In genomic region chr2:163531917-163532316, GRCm38 (mm10) we compare ENCODE assay signal across 9 mouse cellular contexts. TPM values are rescaled to one million over a fixed set of nuclear protein-coding genes. Genes with fewer than 3 reads are reported as not detected.
DNase-seq lines count a peak whose midpoint lies in the region; ATAC-seq and TF ChIP-seq lines count a peak whose summit lies in the region.
"Had no signal": no experiment of that assay in that cellular context is flagged by ENCODE, and none has a peak within 500 bp of the region (broad histone marks: within the 10 kb centered on the region; RNA-seq: fewer than 3 reads in every experiment).

No protein-coding gene starts in this region.

- no peak overlapping the region for H3K4me3 ChIP-seq in midbrain, embryonic 11.5 days (ENCODE audit: low read depth, low read length)
- H3K4me3 ChIP-seq in midbrain, embryonic 13.5 days (replicated peaks), result no peak overlapping the region
- H3K4me3 ChIP-seq in limb, embryonic 14.5 days (replicated peaks; ENCODE audit: low read length), result no peak overlapping the region
- H3K4me3 ChIP-seq: erythroblast, embryonic 14.5 days had no signal

- H3K9ac ChIP-seq in midbrain, embryonic 11.5 days (ENCODE audit: low read length), result no peak overlapping the region
- no peak overlapping the region for H3K9ac ChIP-seq in midbrain, embryonic 13.5 days (replicated peaks)
- no peak overlapping the region for H3K9ac ChIP-seq in limb, embryonic 14.5 days (ENCODE audit: low read depth, low read length, severe bottlenecking)

- H3K27me3 ChIP-seq in midbrain, embryonic 11.5 days (ENCODE audit: control insufficient read depth, insufficient read depth, low read length), result no peaks in the 10 kb centered on the region
- peaks cover 7% of the 10 kb centered on the region for H3K27me3 ChIP-seq in midbrain, embryonic 13.5 days
- no peaks in the 10 kb centered on the region; the same call in 1 of the 2 replicates for H3K27me3 ChIP-seq in limb, embryonic 14.5 days (ENCODE audit: control insufficient read depth, insufficient read depth, low read length)

- no peaks in the 10 kb centered on the region for H3K36me3 ChIP-seq in midbrain, embryonic 11.5 days (ENCODE audit: control insufficient read depth, insufficient read depth, low read length)
- H3K36me3 ChIP-seq in midbrain, embryonic 13.5 days, result no peaks in the 10 kb centered on the region
- H3K36me3 ChIP-seq in limb, embryonic 14.5 days (ENCODE audit: control insufficient read depth, insufficient read depth, low read length), result no peaks in the 10 kb centered on the region

- WGBS in midbrain, embryonic 11.5 days, result 19% methylated on average over 9 of the region's 9 CpGs
- 15% methylated on average over 9 of the region's 9 CpGs for WGBS in midbrain, embryonic 13.5 days
- 11% methylated on average over 9 of the region's 9 CpGs for WGBS in limb, embryonic 14.5 days

- no peak overlapping the region for H3K4me2 ChIP-seq in midbrain, embryonic 11.5 days
- H3K4me2 ChIP-seq in midbrain, embryonic 13.5 days (replicated peaks), result no peak overlapping the region
- H3K4me2 ChIP-seq in limb, embryonic 14.5 days (replicated peaks; ENCODE audit: low read depth, low read length, severe bottlenecking), result no peak overlapping the region

- no peak for ATAC-seq in midbrain, embryonic 11.5 days (ENCODE audit: low FRiP score)
- ATAC-seq in midbrain, embryonic 13.5 days, result no peak
- no peak for ATAC-seq in limb, embryonic 14.5 days (ENCODE audit: low FRiP score, low read depth)

- peaks cover 6% of the 10 kb centered on the region; the same call in 1 of the 2 replicates for H3K4me1 ChIP-seq in midbrain, embryonic 11.5 days (ENCODE audit: control insufficient read depth, insufficient read depth, low read length)
- peaks cover 11% of the 10 kb centered on the region; the same call in 1 of the 2 replicates for H3K4me1 ChIP-seq in midbrain, embryonic 13.5 days (replicated peaks)
- H3K4me1 ChIP-seq in limb, embryonic 14.5 days (ENCODE audit: control insufficient read depth, insufficient read depth, low read length), result no peaks in the 10 kb centered on the region

- H3K27ac ChIP-seq in midbrain, embryonic 11.5 days (ENCODE audit: low read depth, low read length), result no peak overlapping the region
- H3K27ac ChIP-seq in midbrain, embryonic 13.5 days, result no peak overlapping the region
- H3K27ac ChIP-seq in limb, embryonic 14.5 days (replicated peaks; ENCODE audit: low read depth, low read length), result no peak overlapping the region

- no peak for TF ChIP-seq POLR2A in limb, embryonic 14.5 days (IDR thresholded peaks at IDR 0.05; ENCODE audit: borderline replicate concordance, extremely low read depth, insufficient read depth, insufficient read length)

- DNase-seq in midbrain, embryonic 11.5 days (ENCODE audit: low spot score, missing footprints), result peak; percentile 97
- peak; percentile 79 to 85 for DNase-seq in cerebellum, adult 18-20 months
- DNase-seq in frontal cortex, postnatal 36 days (ENCODE audit: low spot score in 2 of 2), result peak; percentile 74 to 78
- peak; percentile 69 to 86 for DNase-seq in kidney, adult 8-10 months
- peak; percentile 78 for DNase-seq in limb, embryonic 14.5 days (ENCODE audit: low spot score)
- peak; percentile 82 for DNase-seq in ovary, postnatal 36 days (ENCODE audit: low spot score)
- DNase-seq in thymus, postnatal 14 days, result peak; percentile 84

- H3K9me3 ChIP-seq in midbrain, embryonic 11.5 days (ENCODE audit: control insufficient read depth, low read length), result no peaks in the 10 kb centered on the region
- no peaks in the 10 kb centered on the region for H3K9me3 ChIP-seq in midbrain, embryonic 13.5 days
- H3K9me3 ChIP-seq in limb, embryonic 14.5 days (ENCODE audit: control insufficient read depth, low read length), result no peaks in the 10 kb centered on the region

RNA-seq across cellular contexts. Expression of gene Hnf4a, which starts 25.3 kb away (rescaled TPM):
- polyA plus RNA-seq in midbrain, embryonic 11.5 days (2014; fragmentation: Nextera tagmentation; extraction: Ambion mirVana), result not detected in 2 replicates
- not detected in 2 replicates for polyA plus RNA-seq in midbrain, embryonic 13.5 days (2015; fragmentation: Nextera tagmentation; extraction: Ambion mirVana)
- 0.12 and 0.20 TPM in 2 replicates for polyA plus RNA-seq in limb, embryonic 14.5 days (2012; rRNA removed)
- not detected in 2 replicates for polyA plus RNA-seq in limb, embryonic 14.5 days (2014; fragmentation: Nextera tagmentation; extraction: Ambion mirVana)

RNA-seq across cellular contexts. Expression of gene R3hdml, which starts 39.8 kb away (rescaled TPM):
- not detected in 2 replicates for polyA plus RNA-seq in midbrain, embryonic 11.5 days (2014; fragmentation: Nextera tagmentation; extraction: Ambion mirVana)
- polyA plus RNA-seq in midbrain, embryonic 13.5 days (2015; fragmentation: Nextera tagmentation; extraction: Ambion mirVana), result 0.18 TPM in 1 of 2 replicates, not detected in the other
- 0.14 and 0.16 TPM in 2 replicates for polyA plus RNA-seq in limb, embryonic 14.5 days (2012; rRNA removed)
- polyA plus RNA-seq in limb, embryonic 14.5 days (2014; fragmentation: Nextera tagmentation; extraction: Ambion mirVana), result 0.36 TPM in 1 of 2 replicates, not detected in the other
- polyA plus RNA-seq: erythroblast, embryonic 14.5 days had no signal

RNA-seq across cellular contexts. Expression of gene Fitm2, which starts 59.5 kb away (rescaled TPM):
- 9.3 and 9.6 TPM in 2 replicates for polyA plus RNA-seq in midbrain, embryonic 11.5 days (2014; fragmentation: Nextera tagmentation; extraction: Ambion mirVana)
- 12.1 and 12.7 TPM in 2 replicates for polyA plus RNA-seq in midbrain, embryonic 13.5 days (2015; fragmentation: Nextera tagmentation; extraction: Ambion mirVana)
- polyA plus RNA-seq in limb, embryonic 14.5 days (2012; rRNA removed), result 7.5 and 8.3 TPM in 2 replicates
- 9.5 and 11.0 TPM in 2 replicates for polyA plus RNA-seq in limb, embryonic 14.5 days (2014; fragmentation: Nextera tagmentation; extraction: Ambion mirVana)
